Mouse (Mus musculus) bone marrow macrophage, adult 2 months (primary cell): ENCODE measurements around the gene Ednra.

Source experiments
- CTCF ChIP-seq: IDR thresholded peaks from 2 replicates; pipeline ENCODE4 v1.5.1; 2012; ENCODE audit warnings: low read depth, mild to moderate bottlenecking, low read length, moderate library complexity
- POLR2A ChIP-seq: IDR thresholded peaks from 2 replicates; pipeline ENCODE4 v1.6.1; 2012; ENCODE audit warnings: mild to moderate bottlenecking, low read depth, low read length, borderline replicate concordance

DNA sequence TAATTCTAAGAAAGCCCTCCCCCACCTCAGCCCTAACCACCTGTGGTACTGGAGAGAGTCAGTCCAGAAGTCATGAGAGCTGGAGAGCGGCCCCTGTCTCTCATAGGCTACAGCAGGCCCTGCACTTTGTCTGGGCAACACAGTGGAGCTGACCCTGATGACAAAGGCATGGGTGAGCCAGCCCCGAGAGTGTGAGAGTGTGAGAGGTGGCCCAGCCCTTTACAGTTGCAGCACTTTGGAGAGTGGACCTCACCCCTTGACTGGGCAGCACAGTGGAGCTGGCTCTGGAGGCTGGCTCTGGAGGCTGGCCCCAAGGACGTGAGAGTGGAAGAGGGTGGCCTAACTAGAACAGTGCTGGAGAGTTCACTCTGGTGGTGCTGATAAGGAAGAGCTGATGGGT is 20.2 kb upstream of the Ednra start:
- TF ChIP-seq POLR2A (no peak), CTCF (no peak)
